Mouse (Mus musculus) midbrain, embryonic 16.5 days (tissue): ENCODE measurements around the gene Afdn. TPM values are rescaled to one million over a fixed set of nuclear protein-coding genes. Genes with fewer than 3 reads are reported as not detected.

Experiments used
- ATAC-seq: fragments of 200-750 bp; cut with Nextera tagmentation; 2 replicates; pipeline ENCODE4 v1.8.0; 2017; ENCODE audit warnings: moderate TSS enrichment
- H3K27ac ChIP-seq: fragments of 300-500 bp; sonication (generic); 2 replicates; pipeline ENCODE4 v1.5.1; 2014; ENCODE audit warnings: mild to moderate bottlenecking, low read length, mixed read lengths
- H3K27me3 ChIP-seq: fragments of 300-500 bp; sonication (generic); 2 replicates; pipeline ENCODE4 v1.6.1; 2014; ENCODE audit warnings: low read depth, low read length, mixed read lengths; ENCODE audit not compliant: control insufficient read depth, insufficient read depth
- H3K36me3 ChIP-seq: fragments of 300-500 bp; sonication (generic); 2 replicates; pipeline ENCODE4 v1.6.1; 2014; ENCODE audit warnings: mild to moderate bottlenecking, low read length, moderate library complexity, mixed read lengths; ENCODE audit not compliant: control insufficient read depth, insufficient read depth
- H3K4me1 ChIP-seq: fragments of 300-500 bp; sonication (generic); 2 replicates; pipeline ENCODE4 v1.6.1; 2014; ENCODE audit warnings: mild to moderate bottlenecking, low read length, mixed read lengths; ENCODE audit not compliant: control insufficient read depth, insufficient read depth
- H3K4me2 ChIP-seq: fragments of 300-500 bp; sonication (generic); 2 replicates; pipeline ENCODE4 v1.6.1; 2014; ENCODE audit warnings: mild to moderate bottlenecking, low read length, mixed read lengths
- H3K4me3 ChIP-seq: fragments of 300-500 bp; sonication (generic); 2 replicates; pipeline ENCODE4 v1.5.1; 2014; ENCODE audit warnings: low read depth, mild to moderate bottlenecking, low read length, moderate library complexity, mixed read lengths
- H3K9ac ChIP-seq: fragments of 300-500 bp; sonication (generic); 2 replicates; pipeline ENCODE4 v1.6.1; 2014; ENCODE audit warnings: low read depth, low read length, mixed read lengths
- H3K9me3 ChIP-seq: fragments of 300-500 bp; sonication (generic); replicated peaks from 2 replicates; pipeline ENCODE4 v1.6.1; 2014; ENCODE audit warnings: mild to moderate bottlenecking, low read length, mixed read lengths; ENCODE audit not compliant: control insufficient read depth, poor library complexity, severe bottlenecking
- WGBS: fragments of 180-500 bp; shearing (Covaris S2); extraction: QIAGEN DNeasy Blood & Tissue Kit; methylation state at CpG from one replicate; pipeline ENCODE4 v1.1.7; 2014; 5-methylcytosine and 5-hydroxymethylcytosine counted together
- polyA plus RNA-seq: library from polyadenylated mRNA; unstranded; fragments of >200 nt; fragmentation: Nextera tagmentation; extraction: Ambion mirVana; gene quantifications from 2 replicates; pipeline ENCODE4 v1.2.1, GENCODE M21; 2015

The Afdn gene
- polyA plus RNA-seq, 1 experiment from 2014 or later, result 118 TPM

DNA sequence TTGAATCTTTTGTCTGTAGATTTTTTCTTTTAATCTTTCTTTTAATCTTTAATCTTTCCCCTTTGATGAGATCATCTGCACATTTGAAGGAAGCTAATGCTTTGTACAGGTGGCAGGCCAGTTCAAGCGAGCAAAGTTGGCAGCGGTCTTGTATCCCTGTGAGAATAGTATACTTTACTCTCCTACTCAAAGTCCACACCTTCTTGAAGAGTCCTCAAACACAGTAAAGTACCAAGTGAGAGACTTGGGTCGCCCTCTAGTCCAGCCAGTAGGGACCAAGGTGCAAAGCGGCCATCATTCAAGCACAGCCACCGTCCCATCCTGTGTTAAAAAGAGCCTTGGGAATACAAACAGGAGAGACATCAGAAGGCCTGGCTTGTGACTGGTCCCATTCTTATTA is 25.3 kb upstream of the Afdn start:
- no peak for ATAC-seq
- 81% methylated on average over 5 of the region's 5 CpGs for WGBS
- H3K4me2 ChIP-seq, result no peak overlapping the region
- 0 out of 2 replicates have a peak, but pooled peaks cover 6% of the 10 kb centered on the region for H3K4me1 ChIP-seq
- H3K4me3 ChIP-seq, result no peak overlapping the region
- no peaks in the 10 kb centered on the region for H3K9me3 ChIP-seq
- H3K27ac ChIP-seq, result no peak overlapping the region
- H3K9ac ChIP-seq, result no peak overlapping the region
- H3K36me3 ChIP-seq, result no peaks in the 10 kb centered on the region
- H3K27me3 ChIP-seq, result no peaks in the 10 kb centered on the region

- Histone ChIP-seq H3K27ac (no peak overlapping the region; the same call in 1 of the 2 replicates), H3K36me3 (no peaks in the 10 kb centered on the region), H3K27me3 (no peaks in the 10 kb centered on the region), H3K9me3 (no peaks in the 10 kb centered on the region), H3K4me3 (no peak overlapping the region), H3K9ac (no peak overlapping the region), H3K4me1 (0 out of 2 replicates have a peak, but pooled peaks cover 6% of the 10 kb centered on the region), H3K4me2 (no peak overlapping the region)
- ATAC-seq, result peak; percentile 70
- 67% methylated on average over 8 of the region's 8 CpGs for WGBS
Observed at GRCm38 (mm10) chr17:13735803-13736282, 24.5 kb upstream of the Afdn start.

- 55% methylated on average over 6 of the region's 6 CpGs for WGBS
- Histone ChIP-seq H3K36me3 (no peaks in the 10 kb centered on the region), H3K9ac (no peak overlapping the region), H3K27me3 (no peaks in the 10 kb centered on the region), H3K4me1 (0 out of 2 replicates have a peak, but pooled peaks cover 7% of the 10 kb centered on the region), H3K9me3 (no peaks in the 10 kb centered on the region), H3K4me2 (no peak overlapping the region), H3K27ac (no peak overlapping the region), H3K4me3 (no peak overlapping the region)
- ATAC-seq, result no peak
Observed at GRCm38 (mm10) chr17:13737336-13737735, 23.0 kb upstream of the Afdn start.

DNA sequence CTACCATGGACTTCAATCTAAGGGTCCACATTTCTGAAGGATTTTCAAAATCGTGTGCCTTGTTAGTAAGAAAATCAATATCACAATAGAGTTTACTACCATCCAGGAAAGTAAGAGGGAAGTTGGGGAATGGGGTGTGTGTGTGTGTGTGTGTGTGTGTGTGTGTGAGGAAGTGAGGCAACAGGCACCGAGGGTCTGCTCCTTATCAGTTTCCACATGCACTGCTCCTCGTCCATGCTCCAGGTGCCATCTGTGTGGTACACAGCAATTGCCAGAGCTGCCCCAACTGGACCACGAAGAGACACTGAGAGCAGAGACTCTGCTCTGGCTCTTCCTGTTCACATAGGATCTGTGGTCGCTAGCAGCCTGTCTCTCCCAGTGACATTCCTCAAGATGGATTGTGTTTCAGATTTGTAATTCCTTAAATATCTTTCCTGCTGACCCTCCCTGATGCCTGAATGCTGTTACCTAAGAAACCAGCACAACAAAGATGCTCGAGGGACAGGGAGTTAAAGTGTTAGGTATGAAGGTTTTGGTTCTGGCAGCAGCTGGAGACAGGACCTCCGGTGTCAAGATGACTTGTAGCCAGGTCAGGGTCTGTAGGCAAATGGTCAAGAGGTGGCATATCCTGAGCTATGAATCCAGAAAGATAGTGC is 22.1 kb upstream of the Afdn start:
- Histone ChIP-seq H3K4me2 (no peak overlapping the region), H3K9me3 (no peaks in the 10 kb centered on the region), H3K9ac (no peak overlapping the region), H3K4me1 (peaks cover 12% of the 10 kb centered on the region; the same call in 1 of the 2 replicates), H3K4me3 (no peak overlapping the region), H3K36me3 (no peaks in the 10 kb centered on the region), H3K27me3 (no peaks in the 10 kb centered on the region), H3K27ac (no peak overlapping the region)
- 75% methylated on average over 7 of the region's 7 CpGs for WGBS
- no peak for ATAC-seq

DNA sequence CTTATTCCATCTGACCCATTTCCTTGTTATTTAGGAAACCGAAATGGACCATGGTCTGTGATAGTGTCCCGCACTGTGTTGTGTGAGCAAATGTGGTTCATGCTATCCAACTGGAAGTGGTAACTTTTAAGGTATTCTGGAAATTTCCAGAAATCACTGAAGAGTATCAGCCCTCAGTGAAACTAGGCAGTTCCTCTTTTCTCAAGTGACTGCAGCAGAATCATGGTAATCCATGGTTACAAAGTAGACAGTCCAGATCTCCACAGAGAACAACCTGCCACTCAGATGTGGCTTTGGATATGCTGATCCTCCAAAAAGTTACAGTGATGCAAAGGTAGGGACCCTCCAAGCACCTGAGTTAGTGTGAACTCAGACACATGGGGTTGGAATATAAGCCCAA is 21.4 kb upstream of the Afdn start:
- Histone ChIP-seq H3K27ac (no peak overlapping the region), H3K9me3 (no peaks in the 10 kb centered on the region), H3K4me3 (no peak overlapping the region), H3K36me3 (no peaks in the 10 kb centered on the region), H3K4me2 (no peak overlapping the region), H3K27me3 (no peaks in the 10 kb centered on the region), H3K4me1 (peaks cover 12% of the 10 kb centered on the region; the same call in 1 of the 2 replicates), H3K9ac (no peak overlapping the region)
- ATAC-seq, result no peak
- 98% methylated on average over 2 of the region's 2 CpGs for WGBS

GRCm38 (mm10) chr17:13739981-13740380 is 20.4 kb upstream of the Afdn start:
- Histone ChIP-seq H3K4me1 (peaks cover 16% of the 10 kb centered on the region; the same call in 1 of the 2 replicates), H3K9ac (no peak overlapping the region), H3K36me3 (no peaks in the 10 kb centered on the region), H3K4me2 (no peak overlapping the region), H3K27ac (no peak overlapping the region), H3K27me3 (no peaks in the 10 kb centered on the region), H3K9me3 (no peaks in the 10 kb centered on the region), H3K4me3 (no peak overlapping the region)
- WGBS, result 60% methylated on average over 5 of the region's 5 CpGs
- no peak for ATAC-seq

GRCm38 (mm10) chr17:13740796-13741195 is 19.5 kb upstream of the Afdn start:
- no peaks in the 10 kb centered on the region for H3K27me3 ChIP-seq
- H3K9me3 ChIP-seq, result no peaks in the 10 kb centered on the region
- no peak overlapping the region for H3K9ac ChIP-seq
- H3K4me2 ChIP-seq, result no peak overlapping the region
- H3K4me3 ChIP-seq, result no peak overlapping the region
- ATAC-seq, result no peak
- peaks cover 24% of the 10 kb centered on the region for H3K4me1 ChIP-seq
- no peak overlapping the region for H3K27ac ChIP-seq
- no peaks in the 10 kb centered on the region for H3K36me3 ChIP-seq
- 64% methylated on average over 2 of the region's 2 CpGs for WGBS

DNA sequence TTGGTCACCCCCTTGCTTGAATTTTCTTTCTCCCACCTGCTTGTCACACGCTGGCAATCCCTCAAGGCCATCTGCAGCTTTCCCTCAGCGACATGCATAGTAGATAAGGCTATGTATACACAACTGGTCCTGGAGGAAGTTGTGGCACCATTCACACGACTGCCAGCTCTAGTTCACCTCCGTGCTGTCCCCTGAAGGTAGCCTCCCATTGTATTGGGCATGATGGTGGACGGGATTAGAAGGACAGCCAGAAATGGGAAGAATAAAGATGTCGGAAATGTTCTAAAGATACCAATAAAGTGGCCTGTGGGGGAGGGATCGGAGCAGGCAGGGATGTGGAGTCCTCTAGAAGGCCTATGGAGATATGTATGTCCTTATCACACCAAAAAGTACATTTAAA is 18.7 kb upstream of the Afdn start:
- WGBS, result 86% methylated on average over 7 of the region's 7 CpGs

GRCm38 (mm10) chr17:13742334-13742733 is 18.0 kb upstream of the Afdn start:
- no peak for ATAC-seq
- Histone ChIP-seq H3K9ac (no peak overlapping the region), H3K9me3 (no peaks in the 10 kb centered on the region), H3K36me3 (no peaks in the 10 kb centered on the region), H3K4me3 (no peak overlapping the region), H3K4me2 (no peak overlapping the region), H3K27ac (no peak overlapping the region), H3K27me3 (no peaks in the 10 kb centered on the region), H3K4me1 (peaks cover 22% of the 10 kb centered on the region)
- 46% methylated on average over 2 of the region's 2 CpGs for WGBS

More for the DNA sequence above, 18.7 kb upstream of the Afdn start:
- Histone ChIP-seq H3K9ac (no peak overlapping the region), H3K4me1 (peaks cover 22% of the 10 kb centered on the region), H3K9me3 (no peaks in the 10 kb centered on the region), H3K4me3 (no peak overlapping the region), H3K4me2 (no peak overlapping the region), H3K36me3 (no peaks in the 10 kb centered on the region), H3K27me3 (no peaks in the 10 kb centered on the region), H3K27ac (no peak overlapping the region)
- ATAC-seq, result no peak
